Mouse (Mus musculus): ENCODE results near the gene Tapbpl.

Tapbpl gene

GRCm38 (mm10) chr6:125240617-125241016, 9.0 kb upstream of the Tapbpl start:
- no peak for DNase-seq (ENCODE audit: low read depth, low spot score)

- no peak for DNase-seq (ENCODE audit: low read depth, low spot score)
Measured at GRCm38 (mm10) chr6:125239547-125239946, 7.9 kb upstream of the Tapbpl start.

- no peak for DNase-seq (ENCODE audit: low read depth, low spot score)
Measured at GRCm38 (mm10) chr6:125238396-125238795, 6.7 kb upstream of the Tapbpl start.

GRCm38 (mm10) chr6:125237421-125237820, 5.8 kb upstream of the Tapbpl start:
- DNase-seq (ENCODE audit: low read depth, low spot score) = no peak

GRCm38 (mm10) chr6:125236782-125237181, 5.1 kb upstream of the Tapbpl start, which contains the start of gene Cd27:
Gene Cd27, minus strand, starts transcription at chr6:125237010.
- no peak for DNase-seq (ENCODE audit: low read depth, low spot score)

- no peak for DNase-seq (ENCODE audit: low read depth, low spot score)
Measured at GRCm38 (mm10) chr6:125236341-125236740, 4.7 kb upstream of the Tapbpl start.

- no peak for DNase-seq (ENCODE audit: low read depth, low spot score)
Measured at GRCm38 (mm10) chr6:125234520-125234828, 2.8 kb upstream of the Tapbpl start.

- no peak for DNase-seq (ENCODE audit: low read depth, low spot score)
Measured at GRCm38 (mm10) chr6:125233816-125234519, 2.3 kb upstream of the Tapbpl start.

GRCm38 (mm10) chr6:125232516-125232915, 856 bp upstream of the Tapbpl start:
- DNase-seq (ENCODE audit: low read depth, low spot score) = no peak

GRCm38 (mm10) chr6:125232045-125232437, 381 bp upstream of the Tapbpl start:
- no peak for DNase-seq (ENCODE audit: low read depth, low spot score)

- DNase-seq (ENCODE audit: low read depth, low spot score) = no peak
Measured at GRCm38 (mm10) chr6:125230571-125230970, 1.1 kb downstream of the Tapbpl start.

GRCm38 (mm10) chr6:125225518-125226115, 6.0 kb downstream of the Tapbpl start:
- DNase-seq (ENCODE audit: low read depth, low spot score) = peak; percentile 67

- no peak for DNase-seq (ENCODE audit: low read depth, low spot score)
Measured at GRCm38 (mm10) chr6:125222577-125222976, 9.1 kb downstream of the Tapbpl start.

GRCm38 (mm10) chr6:125222146-125222545, 9.5 kb downstream of the Tapbpl start:
- DNase-seq (ENCODE audit: low read depth, low spot score) = peak; percentile 93

- no peak for DNase-seq (ENCODE audit: low read depth, low spot score)
Measured at GRCm38 (mm10) chr6:125221115-125221745, 10.4 kb downstream of the Tapbpl start.

GRCm38 (mm10) chr6:125218963-125219362, 12.7 kb downstream of the Tapbpl start:
- DNase-seq (ENCODE audit: low read depth, low spot score) = peak; percentile 82

GRCm38 (mm10) chr6:125217899-125218298, 13.8 kb downstream of the Tapbpl start:
- no peak for DNase-seq (ENCODE audit: low read depth, low spot score)

- no peak for DNase-seq (ENCODE audit: low read depth, low spot score)
Measured at GRCm38 (mm10) chr6:125216898-125217297, 14.8 kb downstream of the Tapbpl start.

GRCm38 (mm10) chr6:125215148-125215954, 16.3 kb downstream of the Tapbpl start, which contains the start of gene Vamp1:
Gene Vamp1, plus strand, starts transcription at chr6:125215551.
- peak; percentile 99 for DNase-seq (ENCODE audit: low read depth, low spot score)

- DNase-seq (ENCODE audit: low read depth, low spot score) = no peak
Measured at GRCm38 (mm10) chr6:125213715-125214114, 17.9 kb downstream of the Tapbpl start.

GRCm38 (mm10) chr6:125213129-125213528, 18.5 kb downstream of the Tapbpl start:
- no peak for DNase-seq (ENCODE audit: low read depth, low spot score)

GRCm38 (mm10) chr6:125212621-125213020, 19.0 kb downstream of the Tapbpl start:
- DNase-seq (ENCODE audit: low read depth, low spot score) = no peak

Data from A20 (cell line).